Mouse (Mus musculus) ES-Bruce4 (cell line): ENCODE measurements around the gene Snta1. TPM values are rescaled to one million over a fixed set of nuclear protein-coding genes. Genes with fewer than 3 reads are reported as not detected.

Source experiments
- H3K27ac ChIP-seq: 2 replicates; pipeline ENCODE4 v1.5.1; 2012; ENCODE audit warnings: low read length, inconsistent platforms; ENCODE audit not compliant: insufficient read depth
- H3K27me3 ChIP-seq: 2 replicates; pipeline ENCODE4 v1.6.1; 2012; ENCODE audit warnings: mild to moderate bottlenecking, low read length, inconsistent platforms; ENCODE audit not compliant: control insufficient read depth, poor library complexity, insufficient read depth, severe bottlenecking
- H3K36me3 ChIP-seq: 2 replicates; pipeline ENCODE4 v1.6.1; 2012; ENCODE audit warnings: inconsistent platforms, mild to moderate bottlenecking, low read length, moderate library complexity; ENCODE audit not compliant: control insufficient read depth, poor library complexity, insufficient read depth, severe bottlenecking
- H3K4me1 ChIP-seq: one replicate; pipeline ENCODE4 v1.8.1; 2011; ENCODE audit warnings: low read length; ENCODE audit not compliant: control insufficient read depth, insufficient read depth
- H3K4me3 ChIP-seq: 2 replicates; pipeline ENCODE4 v1.5.1; 2011; ENCODE audit warnings: low read depth, mild to moderate bottlenecking, low read length
- H3K9ac ChIP-seq: 2 replicates; pipeline ENCODE4 v1.6.1; 2012; ENCODE audit warnings: low read depth, mild to moderate bottlenecking, inconsistent platforms; ENCODE audit not compliant: poor library complexity, severe bottlenecking
- H3K9me3 ChIP-seq: replicated peaks from 2 replicates; pipeline ENCODE4 v1.6.1; 2012; ENCODE audit warnings: mild to moderate bottlenecking, low read length, inconsistent platforms; ENCODE audit not compliant: control insufficient read depth, poor library complexity, insufficient read depth, severe bottlenecking
- CTCF ChIP-seq: IDR thresholded peaks from one replicate; pipeline ENCODE4 v1.8.1; 2011; ENCODE audit warnings: low read depth, low read length
- EP300 ChIP-seq: IDR thresholded peaks from 2 replicates; pipeline ENCODE4 v1.6.1; 2011; ENCODE audit warnings: low read depth, low read length; ENCODE audit not compliant: insufficient read depth
- POLR2A ChIP-seq: IDR thresholded peaks from one replicate; pipeline ENCODE4 v1.8.1; 2011; ENCODE audit warnings: low read length; ENCODE audit not compliant: insufficient read depth
- polyA plus RNA-seq: library from polyadenylated mRNA; stranded (reverse); fragments of >200 nt; gene quantifications from 2 replicates; pipeline ENCODE4 v1.2.4, GENCODE M21; 2011; ENCODE audit warnings: low read depth; ENCODE audit not compliant: missing spikeins, insufficient read depth, insufficient read length

The Snta1 gene
- polyA plus RNA-seq, 1 experiment: 11.7 TPM

DNA sequence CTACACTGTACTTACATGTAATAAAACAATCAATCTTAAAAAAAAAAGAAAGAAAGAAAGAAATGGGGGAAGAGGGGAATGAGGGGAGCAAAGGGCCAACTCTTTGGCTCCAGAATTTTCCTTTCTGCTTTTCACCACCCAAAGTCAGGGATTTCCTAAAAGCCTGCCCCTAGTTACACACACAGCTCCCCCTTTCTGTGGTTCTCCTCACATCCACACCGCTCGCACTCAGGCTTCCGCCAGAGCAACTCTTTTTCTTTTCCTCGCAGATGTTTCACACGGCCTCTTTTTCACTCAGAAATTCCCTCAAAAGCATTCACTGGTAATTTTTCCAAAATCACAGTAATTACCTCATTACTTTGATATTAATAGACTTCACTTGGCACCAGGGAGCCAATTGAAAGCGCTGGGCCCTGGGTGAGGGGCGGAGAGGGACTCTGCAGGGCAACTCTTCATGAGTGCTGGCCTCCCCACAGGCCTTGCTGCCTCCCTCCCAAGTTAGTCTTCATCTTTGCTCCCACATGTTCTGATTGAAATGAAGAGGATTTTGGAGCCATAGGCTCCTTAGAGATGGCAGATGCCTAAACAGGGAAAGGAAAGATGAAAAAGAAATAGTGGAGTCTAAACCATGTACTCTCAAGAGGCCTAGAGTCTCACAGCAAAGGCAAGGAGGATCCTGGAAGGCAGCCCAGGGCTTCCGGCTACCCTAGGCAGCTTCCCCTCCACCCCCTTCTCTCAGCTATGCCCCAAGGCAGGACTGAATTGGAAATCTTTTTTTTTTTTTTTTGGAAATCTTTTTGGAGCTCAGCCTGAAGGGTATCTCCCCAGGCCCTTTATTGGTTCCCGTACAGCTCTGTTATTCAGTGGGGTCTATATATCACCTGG, 12.0 kb upstream of the Snta1 start:
- TF ChIP-seq CTCF (no peak), POLR2A (no peak), EP300 (no peak)
- no peaks in the 10 kb centered on the region for H3K36me3 ChIP-seq
- H3K27me3 ChIP-seq: no peaks in the 10 kb centered on the region
- peak overlapping the region; percentile 90 for H3K4me3 ChIP-seq
- no peaks in the 10 kb centered on the region for H3K9me3 ChIP-seq
- H3K9ac ChIP-seq: peak overlapping the region; percentile 59
- peak overlapping the region; percentile 94 for H3K27ac ChIP-seq
- H3K4me1 ChIP-seq: peaks cover 5% of the 10 kb centered on the region

- H3K9me3 ChIP-seq: no peaks in the 10 kb centered on the region; the same call in 1 of the 2 replicates
- peak overlapping the region; percentile 46; the same call in 1 of the 2 replicates for H3K9ac ChIP-seq
- H3K36me3 ChIP-seq: no peaks in the 10 kb centered on the region
- TF ChIP-seq EP300: no peak
- no peak for TF ChIP-seq CTCF
- H3K27ac ChIP-seq: peak overlapping the region; percentile 82
- H3K27me3 ChIP-seq: no peaks in the 10 kb centered on the region
- peaks cover 5% of the 10 kb centered on the region for H3K4me1 ChIP-seq
- no peak overlapping the region for H3K4me3 ChIP-seq
Observed at GRCm38 (mm10) chr2:154418001-154418400, 10.1 kb upstream of the Snta1 start.

DNA sequence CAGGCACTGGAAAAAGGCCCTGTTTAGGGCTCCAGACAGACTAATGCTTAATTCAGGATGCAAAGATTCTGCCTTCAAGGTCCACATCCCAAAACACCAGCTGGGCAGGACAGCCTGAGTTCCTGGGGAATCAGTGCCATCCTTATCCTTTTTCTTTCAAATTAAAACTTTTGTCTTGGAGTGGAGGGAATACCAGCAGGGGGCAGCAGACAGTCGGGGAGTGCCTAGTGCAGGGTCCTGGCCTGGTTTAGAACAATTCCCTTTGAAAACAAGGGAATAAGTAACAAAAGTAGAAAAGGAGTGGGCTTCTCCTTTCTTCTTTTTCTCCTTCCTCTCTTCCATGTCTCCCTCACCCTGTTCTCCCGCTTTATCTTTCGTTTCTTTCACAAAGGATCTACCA, 9.2 kb upstream of the Snta1 start:
- TF ChIP-seq CTCF (peak; percentile 73), POLR2A (no peak), EP300 (peak; percentile 56; the same call in 1 of the 2 replicates)
- no peaks in the 10 kb centered on the region for H3K27me3 ChIP-seq
- H3K9me3 ChIP-seq: no peaks in the 10 kb centered on the region; the same call in 1 of the 2 replicates
- H3K4me3 ChIP-seq: 0 out of 2 replicates have a peak overlapping the region, but pooled peaks have one; percentile 16
- H3K4me1 ChIP-seq: peaks cover 3% of the 10 kb centered on the region
- peak overlapping the region; percentile 94 for H3K27ac ChIP-seq
- H3K36me3 ChIP-seq: no peaks in the 10 kb centered on the region
- H3K9ac ChIP-seq: 0 out of 2 replicates have a peak overlapping the region, but pooled peaks have one; percentile 22

- Histone ChIP-seq H3K4me3 (no peak overlapping the region), H3K27ac (no peak overlapping the region), H3K9me3 (no peaks in the 10 kb centered on the region; the same call in 1 of the 2 replicates), H3K36me3 (no peaks in the 10 kb centered on the region), H3K4me1 (no peaks in the 10 kb centered on the region), H3K9ac (no peak overlapping the region), H3K27me3 (no peaks in the 10 kb centered on the region)
- TF ChIP-seq CTCF: no peak
- TF ChIP-seq POLR2A: no peak
- TF ChIP-seq EP300: no peak
Observed at GRCm38 (mm10) chr2:154412018-154412666, 4.2 kb upstream of the Snta1 start.

GRCm38 (mm10) chr2:154410355-154410754, 2.5 kb upstream of the Snta1 start:
- Histone ChIP-seq H3K4me3 (no peak overlapping the region), H3K9ac (no peak overlapping the region), H3K4me1 (no peaks in the 10 kb centered on the region), H3K36me3 (no peaks in the 10 kb centered on the region), H3K27me3 (no peaks in the 10 kb centered on the region), H3K27ac (no peak overlapping the region), H3K9me3 (no peaks in the 10 kb centered on the region; the same call in 1 of the 2 replicates)
- TF ChIP-seq EP300: no peak
- TF ChIP-seq CTCF: no peak
- TF ChIP-seq POLR2A: no peak
